Mouse (Mus musculus): Measurements from ENCODE around the gene Gtf2h4. TPM values are rescaled to one million over a fixed set of nuclear protein-coding genes. Genes with fewer than 3 reads are reported as not detected.

Gene Gtf2h4
- polyA plus RNA-seq, 1 experiment from 2014 or later, result 21.0 TPM

DNA sequence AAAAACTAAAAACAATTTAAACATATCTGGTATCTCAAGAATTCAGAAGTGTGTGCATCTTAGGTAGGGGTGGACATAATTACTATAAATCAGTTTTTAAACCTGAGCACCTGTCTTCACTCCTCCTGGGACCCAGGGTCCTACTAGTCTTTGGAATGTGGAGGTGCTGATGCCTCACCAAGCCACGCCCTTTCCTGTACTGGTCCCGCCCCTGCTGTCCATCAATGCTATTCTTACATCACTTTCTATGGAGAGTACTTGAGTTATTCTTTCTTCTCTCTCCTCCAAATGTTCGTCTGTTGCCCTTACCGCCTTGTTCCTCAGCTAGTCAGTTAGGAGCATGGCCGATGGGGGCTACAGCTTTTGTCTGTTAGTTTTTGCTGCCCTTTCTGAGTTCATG lies 37.2 kb downstream of the Gtf2h4 start:
- no peak overlapping the region for H3K4me2 ChIP-seq (ENCODE audit: low read depth, low read length)
- no peak overlapping the region for H3K27ac ChIP-seq (ENCODE audit: low read depth, low read length)
- H3K9ac ChIP-seq (replicated peaks; ENCODE audit: low read depth, low read length), result no peak overlapping the region
- no peak overlapping the region for H3K4me3 ChIP-seq (ENCODE audit: low read depth, low read length)
- no peak for ATAC-seq (ENCODE audit: low read depth)
- no peaks in the 10 kb centered on the region for H3K27me3 ChIP-seq (ENCODE audit: control insufficient read depth, insufficient read depth, low read length)
- no peaks in the 10 kb centered on the region for H3K9me3 ChIP-seq (ENCODE audit: control insufficient read depth, low read length)
- 0 out of 2 replicates have a peak, but pooled peaks cover 3% of the 10 kb centered on the region for H3K4me1 ChIP-seq (ENCODE audit: control insufficient read depth, insufficient read depth, low read length)
- WGBS, result 43% methylated on average over 5 of the region's 5 CpGs
- no peaks in the 10 kb centered on the region for H3K36me3 ChIP-seq (ENCODE audit: control insufficient read depth, insufficient read depth, low read length)

GRCm38 (mm10) chr17:35635699-35636111 lies 37.8 kb downstream of the Gtf2h4 start:
- peak; percentile 65 for ATAC-seq (ENCODE audit: low read depth)
- no peaks in the 10 kb centered on the region for H3K27me3 ChIP-seq (ENCODE audit: control insufficient read depth, insufficient read depth, low read length)
- no peak overlapping the region for H3K9ac ChIP-seq (replicated peaks; ENCODE audit: low read depth, low read length)
- no peak overlapping the region for H3K27ac ChIP-seq (ENCODE audit: low read depth, low read length)
- no peaks in the 10 kb centered on the region for H3K9me3 ChIP-seq (ENCODE audit: control insufficient read depth, low read length)
- peak overlapping the region; percentile 38 for H3K4me2 ChIP-seq (ENCODE audit: low read depth, low read length)
- H3K4me3 ChIP-seq (ENCODE audit: low read depth, low read length), result peak overlapping the region; percentile 8
- H3K36me3 ChIP-seq (ENCODE audit: control insufficient read depth, insufficient read depth, low read length), result no peaks in the 10 kb centered on the region
- H3K4me1 ChIP-seq (ENCODE audit: control insufficient read depth, insufficient read depth, low read length), result 0 out of 2 replicates have a peak, but pooled peaks cover 3% of the 10 kb centered on the region
- 1% methylated on average over 15 of the region's 15 CpGs for WGBS

- Histone ChIP-seq H3K27ac (ENCODE audit: low read depth, low read length) (no peak overlapping the region), H3K4me1 (ENCODE audit: control insufficient read depth, insufficient read depth, low read length) (0 out of 2 replicates have a peak, but pooled peaks cover 3% of the 10 kb centered on the region), H3K4me2 (ENCODE audit: low read depth, low read length) (no peak overlapping the region), H3K9ac (replicated peaks; ENCODE audit: low read depth, low read length) (no peak overlapping the region), H3K4me3 (ENCODE audit: low read depth, low read length) (no peak overlapping the region), H3K36me3 (ENCODE audit: control insufficient read depth, insufficient read depth, low read length) (no peaks in the 10 kb centered on the region), H3K9me3 (ENCODE audit: control insufficient read depth, low read length) (no peaks in the 10 kb centered on the region), H3K27me3 (ENCODE audit: control insufficient read depth, insufficient read depth, low read length) (no peaks in the 10 kb centered on the region)
- WGBS, result 83% methylated on average over 3 of the region's 3 CpGs
- ATAC-seq (ENCODE audit: low read depth), result no peak
Observed at GRCm38 (mm10) chr17:35635202-35635601, 38.3 kb downstream of the Gtf2h4 start.

DNA sequence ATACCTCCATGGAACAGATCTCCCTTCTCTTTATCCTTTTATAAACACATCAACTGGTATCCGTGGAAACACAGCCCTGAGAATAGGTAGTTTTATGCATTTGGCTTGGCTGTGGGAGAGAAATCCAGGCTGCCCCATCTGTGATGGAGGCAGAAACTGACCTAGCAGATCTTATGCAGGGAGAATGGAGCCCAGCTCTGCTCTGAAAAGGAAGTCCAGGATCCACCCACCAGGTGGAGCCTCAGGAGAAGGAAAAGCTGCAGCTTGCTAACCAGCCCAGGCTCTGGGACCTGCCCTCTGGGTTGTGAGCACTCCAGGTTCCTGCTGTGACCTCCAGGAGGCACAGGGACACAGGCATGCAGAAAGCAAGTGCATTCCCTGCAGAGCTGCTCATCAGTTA lies 39.5 kb downstream of the Gtf2h4 start:
- 35% methylated on average over 1 of the region's 1 CpGs for WGBS
- H3K4me2 ChIP-seq (ENCODE audit: low read depth, low read length), result no peak overlapping the region
- no peaks in the 10 kb centered on the region for H3K9me3 ChIP-seq (ENCODE audit: control insufficient read depth, low read length)
- H3K27ac ChIP-seq (ENCODE audit: low read depth, low read length), result no peak overlapping the region
- no peak overlapping the region for H3K4me3 ChIP-seq (ENCODE audit: low read depth, low read length)
- no peak for ATAC-seq (ENCODE audit: low read depth)
- no peak overlapping the region for H3K9ac ChIP-seq (replicated peaks; ENCODE audit: low read depth, low read length)
- no peaks in the 10 kb centered on the region for H3K36me3 ChIP-seq (ENCODE audit: control insufficient read depth, insufficient read depth, low read length)
- no peaks in the 10 kb centered on the region for H3K27me3 ChIP-seq (ENCODE audit: control insufficient read depth, insufficient read depth, low read length)
- 0 out of 2 replicates have a peak, but pooled peaks cover 3% of the 10 kb centered on the region for H3K4me1 ChIP-seq (ENCODE audit: control insufficient read depth, insufficient read depth, low read length)

GRCm38 (mm10) chr17:35626537-35626936 lies 47.0 kb downstream of the Gtf2h4 start, which contains the start of gene Gm9573:
Gm9573 (minus strand) TSS chr17:35626637.
- Histone ChIP-seq H3K27me3 (ENCODE audit: control insufficient read depth, insufficient read depth, low read length) (no peaks in the 10 kb centered on the region), H3K4me1 (ENCODE audit: control insufficient read depth, insufficient read depth, low read length) (no peaks in the 10 kb centered on the region), H3K36me3 (ENCODE audit: control insufficient read depth, insufficient read depth, low read length) (no peaks in the 10 kb centered on the region), H3K4me2 (ENCODE audit: low read depth, low read length) (no peak within 1 kb of the TSS), H3K9ac (replicated peaks; ENCODE audit: low read depth, low read length) (no peak within 1 kb of the TSS), H3K4me3 (ENCODE audit: low read depth, low read length) (no peak within 1 kb of the TSS), H3K27ac (ENCODE audit: low read depth, low read length) (no peak within 1 kb of the TSS), H3K9me3 (ENCODE audit: control insufficient read depth, low read length) (no peaks in the 10 kb centered on the region)
- ATAC-seq (ENCODE audit: low read depth), result no peak
- 90% methylated on average over 7 of the region's 7 CpGs for WGBS

Other genes starting within 250 kb of the Gtf2h4 start
- 0.54 and 1.4 TPM in 2 replicates for gene H2-Q6, start 248.9 kb downstream of the Gtf2h4 start, polyA plus RNA-seq (2014; fragmentation: Nextera tagmentation; extraction: Ambion mirVana)
- 4.3 and 5.5 TPM in 2 replicates for gene H2-Q7, start 234.6 kb downstream of the Gtf2h4 start, polyA plus RNA-seq (2014; fragmentation: Nextera tagmentation; extraction: Ambion mirVana)
- 0.27 TPM in 1 of 2 replicates, not detected in the other for gene H2-Q10, start 203.7 kb downstream of the Gtf2h4 start, polyA plus RNA-seq (2014; fragmentation: Nextera tagmentation; extraction: Ambion mirVana)
- gene Pou5f1, start 167.7 kb downstream of the Gtf2h4 start, polyA plus RNA-seq (2014; fragmentation: Nextera tagmentation; extraction: Ambion mirVana), result not detected in 2 replicates
- 8.9 and 10.6 TPM in 2 replicates for gene Tcf19, start 156.9 kb downstream of the Gtf2h4 start, polyA plus RNA-seq (2014; fragmentation: Nextera tagmentation; extraction: Ambion mirVana)
- 2.4 and 4.9 TPM in 2 replicates for gene Cchcr1, start 156.6 kb downstream of the Gtf2h4 start, polyA plus RNA-seq (2014; fragmentation: Nextera tagmentation; extraction: Ambion mirVana)
- gene Psors1c2, start 140.5 kb downstream of the Gtf2h4 start, polyA plus RNA-seq (2014; fragmentation: Nextera tagmentation; extraction: Ambion mirVana), result 0.51 and 0.66 TPM in 2 replicates
- gene Cdsn, start 121.6 kb downstream of the Gtf2h4 start, polyA plus RNA-seq (2014; fragmentation: Nextera tagmentation; extraction: Ambion mirVana), result 0.21 TPM in 1 of 2 replicates, not detected in the other
- gene 2300002M23Rik, start 106.3 kb downstream of the Gtf2h4 start, polyA plus RNA-seq (2014; fragmentation: Nextera tagmentation; extraction: Ambion mirVana), result not detected in 2 replicates
- gene Sfta2, start 72.2 kb downstream of the Gtf2h4 start, polyA plus RNA-seq (2014; fragmentation: Nextera tagmentation; extraction: Ambion mirVana), result not detected in 2 replicates
- not detected in 2 replicates for gene Gm9573, start 47.1 kb downstream of the Gtf2h4 start, polyA plus RNA-seq (2014; fragmentation: Nextera tagmentation; extraction: Ambion mirVana)
- gene Mucl3, start 30.0 kb downstream of the Gtf2h4 start, polyA plus RNA-seq (2014; fragmentation: Nextera tagmentation; extraction: Ambion mirVana), result not detected in 2 replicates
- gene Vars2, start 6.1 kb downstream of the Gtf2h4 start, polyA plus RNA-seq (2014; fragmentation: Nextera tagmentation; extraction: Ambion mirVana), result 10.7 and 11.7 TPM in 2 replicates
- 48.6 and 65.6 TPM in 2 replicates for gene Ddr1, start 30.9 kb upstream of the Gtf2h4 start, polyA plus RNA-seq (2014; fragmentation: Nextera tagmentation; extraction: Ambion mirVana)
- 4.2 and 6.9 TPM in 2 replicates for gene Ier3, start 147.9 kb upstream of the Gtf2h4 start, polyA plus RNA-seq (2014; fragmentation: Nextera tagmentation; extraction: Ambion mirVana)
- gene Flot1, start 149.5 kb upstream of the Gtf2h4 start, polyA plus RNA-seq (2014; fragmentation: Nextera tagmentation; extraction: Ambion mirVana), result 100 and 121 TPM in 2 replicates
- 1,611 and 1,626 TPM in 2 replicates for gene Tubb5, start 164.6 kb upstream of the Gtf2h4 start, polyA plus RNA-seq (2014; fragmentation: Nextera tagmentation; extraction: Ambion mirVana)
- gene Mdc1, start 167.8 kb upstream of the Gtf2h4 start, polyA plus RNA-seq (2014; fragmentation: Nextera tagmentation; extraction: Ambion mirVana), result 6.0 and 8.5 TPM in 2 replicates
- gene Nrm, start 187.6 kb upstream of the Gtf2h4 start, polyA plus RNA-seq (2014; fragmentation: Nextera tagmentation; extraction: Ambion mirVana), result 15.7 and 16.9 TPM in 2 replicates
- gene Ppp1r18, start 191.9 kb upstream of the Gtf2h4 start, polyA plus RNA-seq (2014; fragmentation: Nextera tagmentation; extraction: Ambion mirVana), result 18.0 and 27.3 TPM in 2 replicates
- 22.4 and 37.5 TPM in 2 replicates for gene Dhx16, start 206.1 kb upstream of the Gtf2h4 start, polyA plus RNA-seq (2014; fragmentation: Nextera tagmentation; extraction: Ambion mirVana)
- 57.9 and 74.2 TPM in 2 replicates for gene 2310061I04Rik, start 223.7 kb upstream of the Gtf2h4 start, polyA plus RNA-seq (2014; fragmentation: Nextera tagmentation; extraction: Ambion mirVana)
- gene Atat1, start 236.3 kb upstream of the Gtf2h4 start, polyA plus RNA-seq (2014; fragmentation: Nextera tagmentation; extraction: Ambion mirVana), result 448 and 481 TPM in 2 replicates
- 65.3 and 66.2 TPM in 2 replicates for gene Mrps18b, start 242.7 kb upstream of the Gtf2h4 start, polyA plus RNA-seq (2014; fragmentation: Nextera tagmentation; extraction: Ambion mirVana)
- 31.9 and 39.0 TPM in 2 replicates for gene Ppp1r10, start 242.7 kb upstream of the Gtf2h4 start, polyA plus RNA-seq (2014; fragmentation: Nextera tagmentation; extraction: Ambion mirVana)

Measured in neural tube, embryonic 14.5 days (tissue).